Mouse (Mus musculus): ENCODE measurements at regions not wholly inside any gene's neighbourhood (a gene's known extent, or its start where the extent isn't known, plus 50 kb on each side); places are given as distances from the start of the nearest gene placed in this dataset.

GRCm38 (mm10) chr3:35464212-35464911 is 289.5 kb upstream of the Atp11b start:
- H3K4me1 ChIP-seq (ENCODE audit: insufficient read depth, low read length): no peaks in the 10 kb centered on the region
- H3K36me3 ChIP-seq (ENCODE audit: insufficient read depth, low read length): no peaks in the 10 kb centered on the region
- no peak overlapping the region for H3K9ac ChIP-seq (replicated peaks; ENCODE audit: low read length)
- no peaks in the 10 kb centered on the region for H3K9me3 ChIP-seq (ENCODE audit: low read length)
- TF ChIP-seq CTCF (IDR thresholded peaks at IDR 0.05; ENCODE audit: low read depth): no peak
- no peaks in the 10 kb centered on the region for H3K27me3 ChIP-seq (ENCODE audit: insufficient read depth, low read length)
- DNase-seq (ENCODE audit: low spot score) (no peak), ATAC-seq (no peak)
- H3K4me3 ChIP-seq (ENCODE audit: low read length): no peak overlapping the region
- H3K4me2 ChIP-seq (ENCODE audit: low read depth, low read length): no peak overlapping the region
- 70% methylated on average over 11 of the region's 11 CpGs for WGBS
- no peak overlapping the region for H3K27ac ChIP-seq

GRCm38 (mm10) chr3:35465956-35466355 is 287.9 kb upstream of the Atp11b start:
- H3K4me2 ChIP-seq (ENCODE audit: low read depth, low read length): no peak overlapping the region
- no peaks in the 10 kb centered on the region for H3K27me3 ChIP-seq (ENCODE audit: insufficient read depth, low read length)
- no peak for TF ChIP-seq CTCF (IDR thresholded peaks at IDR 0.05; ENCODE audit: low read depth)
- no peak overlapping the region for H3K9ac ChIP-seq (replicated peaks; ENCODE audit: low read length)
- no peaks in the 10 kb centered on the region for H3K9me3 ChIP-seq (ENCODE audit: low read length)
- no peak overlapping the region for H3K27ac ChIP-seq
- no peaks in the 10 kb centered on the region for H3K36me3 ChIP-seq (ENCODE audit: insufficient read depth, low read length)
- WGBS: 64% methylated on average over 3 of the region's 3 CpGs
- H3K4me1 ChIP-seq (ENCODE audit: insufficient read depth, low read length): no peaks in the 10 kb centered on the region
- ATAC-seq (no peak), DNase-seq (ENCODE audit: low spot score) (no peak)
- no peak overlapping the region for H3K4me3 ChIP-seq (ENCODE audit: low read length)

DNA sequence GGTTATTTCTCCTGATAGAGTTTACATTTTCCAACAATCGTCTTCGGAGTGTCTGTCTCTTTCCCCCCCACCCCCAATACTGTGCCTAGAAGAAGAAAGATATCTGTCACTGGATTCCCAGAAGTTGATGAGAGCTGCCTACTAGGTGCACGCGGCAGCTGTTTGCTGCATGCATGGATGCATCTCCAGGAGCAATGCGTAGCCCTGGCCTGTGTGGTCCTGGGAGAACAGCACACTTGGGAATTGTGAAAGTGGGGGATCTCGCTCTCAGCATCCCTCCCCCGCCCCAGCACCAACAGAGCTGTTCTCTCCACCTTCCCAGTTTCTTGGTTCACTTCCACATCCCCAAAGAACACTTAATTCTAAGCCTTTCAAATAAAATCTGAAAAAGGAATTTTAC is 280.6 kb upstream of the Atp11b start:
- no peak for TF ChIP-seq CTCF (IDR thresholded peaks at IDR 0.05; ENCODE audit: low read depth)
- no peak overlapping the region for H3K9ac ChIP-seq (replicated peaks; ENCODE audit: low read length)
- no peaks in the 10 kb centered on the region for H3K36me3 ChIP-seq (ENCODE audit: insufficient read depth, low read length)
- no peaks in the 10 kb centered on the region for H3K9me3 ChIP-seq (ENCODE audit: low read length)
- no peak overlapping the region for H3K27ac ChIP-seq
- H3K4me1 ChIP-seq (ENCODE audit: insufficient read depth, low read length): 0 out of 2 replicates have a peak, but pooled peaks cover 3% of the 10 kb centered on the region
- ATAC-seq (no peak), DNase-seq (ENCODE audit: low spot score) (no peak)
- H3K4me3 ChIP-seq (ENCODE audit: low read length): no peak overlapping the region
- H3K27me3 ChIP-seq (ENCODE audit: insufficient read depth, low read length): no peaks in the 10 kb centered on the region
- 30% methylated on average over 7 of the region's 7 CpGs for WGBS
- no peak overlapping the region for H3K4me2 ChIP-seq (ENCODE audit: low read depth, low read length)

GRCm38 (mm10) chr3:35474361-35474760 is 279.5 kb upstream of the Atp11b start:
- WGBS: 22% methylated on average over 6 of the region's 6 CpGs
- no peaks in the 10 kb centered on the region for H3K9me3 ChIP-seq (ENCODE audit: low read length)
- no peak overlapping the region for H3K4me2 ChIP-seq (ENCODE audit: low read depth, low read length)
- no peaks in the 10 kb centered on the region for H3K27me3 ChIP-seq (ENCODE audit: insufficient read depth, low read length)
- H3K9ac ChIP-seq (replicated peaks; ENCODE audit: low read length): no peak overlapping the region
- 0 out of 2 replicates have a peak, but pooled peaks cover 3% of the 10 kb centered on the region for H3K4me1 ChIP-seq (ENCODE audit: insufficient read depth, low read length)
- no peak for DNase-seq (ENCODE audit: low spot score)
- ATAC-seq: no peak
- H3K27ac ChIP-seq: no peak overlapping the region
- TF ChIP-seq CTCF (IDR thresholded peaks at IDR 0.05; ENCODE audit: low read depth): no peak
- H3K4me3 ChIP-seq (ENCODE audit: low read length): no peak overlapping the region
- H3K36me3 ChIP-seq (ENCODE audit: insufficient read depth, low read length): no peaks in the 10 kb centered on the region

GRCm38 (mm10) chr3:35475326-35475725 is 278.6 kb upstream of the Atp11b start:
- Histone ChIP-seq H3K4me1 (ENCODE audit: insufficient read depth, low read length) (0 out of 2 replicates have a peak, but pooled peaks cover 3% of the 10 kb centered on the region), H3K36me3 (ENCODE audit: insufficient read depth, low read length) (no peaks in the 10 kb centered on the region), H3K27me3 (ENCODE audit: insufficient read depth, low read length) (no peaks in the 10 kb centered on the region), H3K9me3 (ENCODE audit: low read length) (no peaks in the 10 kb centered on the region), H3K4me2 (ENCODE audit: low read depth, low read length) (no peak overlapping the region), H3K4me3 (ENCODE audit: low read length) (no peak overlapping the region), H3K27ac (no peak overlapping the region), H3K9ac (replicated peaks; ENCODE audit: low read length) (no peak overlapping the region)
- no peak for TF ChIP-seq CTCF (IDR thresholded peaks at IDR 0.05; ENCODE audit: low read depth)
- WGBS: 73% methylated on average over 7 of the region's 7 CpGs
- no peak for ATAC-seq
- peak; percentile 35 for DNase-seq (ENCODE audit: low spot score)

DNA sequence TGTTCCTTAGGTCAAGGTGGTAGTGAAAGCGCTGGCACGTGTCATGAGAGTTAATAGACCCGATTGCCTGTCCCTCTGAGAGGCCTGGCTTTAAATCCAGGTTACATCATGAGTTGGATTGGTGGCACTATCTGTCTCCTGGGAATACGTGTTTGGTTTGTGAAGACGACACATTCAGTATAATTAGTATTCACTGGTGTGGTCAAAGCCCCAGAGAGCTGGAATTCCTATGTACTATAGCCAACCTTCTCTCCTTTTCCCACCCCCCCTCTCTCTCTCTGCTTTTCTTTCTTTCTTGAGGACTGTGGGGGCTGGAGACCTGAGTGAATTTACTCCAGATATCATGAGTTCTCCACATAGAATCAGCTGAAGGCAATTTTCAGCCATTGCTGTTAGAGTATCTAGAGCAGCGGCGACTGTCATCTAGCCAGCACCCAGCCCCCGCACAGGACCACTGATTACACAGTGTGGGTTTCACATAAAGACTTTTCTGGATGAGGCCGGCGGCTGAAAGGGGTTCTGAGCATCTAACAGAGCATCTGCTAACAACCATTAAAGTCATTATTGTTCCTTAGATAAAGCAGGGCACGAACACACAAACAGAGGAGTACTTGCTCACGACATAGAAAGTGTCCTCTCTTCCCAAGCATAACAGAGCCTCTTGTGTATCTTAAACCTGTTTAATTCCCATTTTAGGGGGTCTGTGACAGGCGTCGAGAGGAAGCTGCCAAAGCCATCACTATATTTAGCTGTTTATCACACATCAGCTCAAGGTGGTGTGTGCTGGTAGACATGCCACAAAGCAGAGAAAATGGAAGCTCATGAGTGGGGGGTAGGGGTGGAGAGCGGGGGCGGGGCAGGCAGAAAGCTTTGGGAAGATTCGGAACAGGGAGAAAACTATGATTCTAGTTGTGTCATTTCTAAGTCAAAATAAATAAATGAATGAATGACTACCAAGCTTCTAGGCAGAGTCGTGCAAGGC is 272.9 kb upstream of the Atp11b start:
- ATAC-seq: peak; percentile 63
- DNase-seq (ENCODE audit: low spot score): peak; percentile 60
- Histone ChIP-seq H3K9me3 (ENCODE audit: low read length) (no peaks in the 10 kb centered on the region), H3K4me2 (ENCODE audit: low read depth, low read length) (no peak overlapping the region), H3K4me3 (ENCODE audit: low read length) (no peak overlapping the region), H3K27ac (peak overlapping the region; percentile 26; the same call in 1 of the 2 replicates), H3K36me3 (ENCODE audit: insufficient read depth, low read length) (no peaks in the 10 kb centered on the region), H3K9ac (replicated peaks; ENCODE audit: low read length) (no peak overlapping the region), H3K4me1 (ENCODE audit: insufficient read depth, low read length) (no peaks in the 10 kb centered on the region), H3K27me3 (ENCODE audit: insufficient read depth, low read length) (no peaks in the 10 kb centered on the region)
- WGBS: 39% methylated on average over 18 of the region's 18 CpGs
- TF ChIP-seq CTCF (IDR thresholded peaks at IDR 0.05; ENCODE audit: low read depth): no peak

Measured in hindbrain, postnatal 0 days (tissue).